Mouse (Mus musculus) intestine, postnatal 0 days (tissue): ENCODE data around the gene Fam234a. TPM values are rescaled to one million over a fixed set of nuclear protein-coding genes. Genes with fewer than 3 reads are reported as not detected.
A peak's percentile ranks its signal among the peaks of the same experiment; 100 is the strongest.
"Not testable (repeated sequence)": the region's sequence is repeated elsewhere in the genome, so short reads cannot be mapped to it uniquely, and the experiment has no call there.

Experiments used
- ATAC-seq: fragments of 200-750 bp; cut with Nextera tagmentation; 2 replicates; pipeline ENCODE4 v1.8.0; 2017; ENCODE audit warnings: mild to moderate bottlenecking, moderate TSS enrichment, moderate library complexity
- H3K27ac ChIP-seq: fragments of 300-500 bp; sonication (generic); 2 replicates; pipeline ENCODE4 v1.5.1; 2014; ENCODE audit warnings: mild to moderate bottlenecking, low read depth, low read length, moderate library complexity
- H3K27me3 ChIP-seq: fragments of 300-500 bp; sonication (generic); replicated peaks from 2 replicates; pipeline ENCODE4 v1.6.1; 2014; ENCODE audit warnings: low read length, mixed read lengths; ENCODE audit not compliant: control insufficient read depth, insufficient read depth
- H3K36me3 ChIP-seq: fragments of 300-500 bp; sonication (generic); 2 replicates; pipeline ENCODE4 v1.6.1; 2014; ENCODE audit warnings: mild to moderate bottlenecking, moderate library complexity; ENCODE audit not compliant: control insufficient read depth, insufficient read depth
- H3K4me1 ChIP-seq: fragments of 300-500 bp; sonication (generic); replicated peaks from 2 replicates; pipeline ENCODE4 v1.6.1; 2014; ENCODE audit warnings: antibody characterized with exemption, low read length, mixed read lengths; ENCODE audit not compliant: control insufficient read depth, insufficient read depth
- H3K4me2 ChIP-seq: fragments of 300-500 bp; sonication (generic); replicated peaks from 2 replicates; pipeline ENCODE4 v1.6.1; 2014; ENCODE audit warnings: low read depth, mild to moderate bottlenecking, moderate library complexity
- H3K4me3 ChIP-seq: fragments of 300-500 bp; sonication (generic); 2 replicates; pipeline ENCODE4 v1.5.1; 2014; ENCODE audit warnings: low read depth, low read length
- H3K9ac ChIP-seq: fragments of 300-500 bp; sonication (generic); 2 replicates; pipeline ENCODE4 v1.6.1; 2014; ENCODE audit warnings: mild to moderate bottlenecking, low read depth, low read length
- H3K9me3 ChIP-seq: fragments of 300-500 bp; sonication (generic); 2 replicates; pipeline ENCODE4 v1.6.1; 2016; ENCODE audit warnings: mixed run types; ENCODE audit not compliant: control insufficient read depth
- CTCF ChIP-seq: sonication (generic); IDR thresholded peaks from 2 replicates; pipeline ENCODE4 v1.5.1; 2016; ENCODE audit warnings: low read depth, mild to moderate bottlenecking, control low read depth, antibody characterized with exemption, moderate library complexity
- WGBS: fragments of 180-500 bp; shearing (Covaris S2); extraction: QIAGEN DNeasy Blood & Tissue Kit; methylation state at CpG from one replicate; pipeline ENCODE4 v1.1.7; 2014; 5-methylcytosine and 5-hydroxymethylcytosine counted together
- polyA plus RNA-seq: library from polyadenylated mRNA; unstranded; fragments of >200 nt; fragmentation: Nextera tagmentation; extraction: Ambion mirVana; gene quantifications from 2 replicates; pipeline ENCODE4 v1.2.1, GENCODE M21; 2015

Gene Fam234a
- polyA plus RNA-seq, 1 experiment from 2014 or later: 113 TPM

- Histone ChIP-seq H3K4me1 (no peaks in the 10 kb centered on the region), H3K9ac (no peak overlapping the region), H3K4me3 (no peak overlapping the region), H3K4me2 (no peak overlapping the region), H3K9me3 (no peaks in the 10 kb centered on the region), H3K27ac (no peak overlapping the region), H3K36me3 (peaks cover 89% of the 10 kb centered on the region), H3K27me3 (no peaks in the 10 kb centered on the region)
- ATAC-seq: no peak
- TF ChIP-seq CTCF: no peak
- 94% methylated on average over 11 of the region's 11 CpGs for WGBS
Measured at GRCm38 (mm10) chr17:26188091-26188805, 55.8 kb downstream of the Fam234a start.

GRCm38 (mm10) chr17:26187592-26187991 is 56.5 kb downstream of the Fam234a start:
- Histone ChIP-seq H3K9ac (no peak overlapping the region), H3K27me3 (no peaks in the 10 kb centered on the region), H3K27ac (no peak overlapping the region; the same call in 1 of the 2 replicates), H3K4me1 (no peaks in the 10 kb centered on the region), H3K4me2 (no peak overlapping the region), H3K9me3 (no peaks in the 10 kb centered on the region), H3K4me3 (no peak overlapping the region), H3K36me3 (peaks cover 89% of the 10 kb centered on the region)
- 98% methylated on average over 5 of the region's 5 CpGs for WGBS
- no peak for ATAC-seq
- no peak for TF ChIP-seq CTCF

DNA sequence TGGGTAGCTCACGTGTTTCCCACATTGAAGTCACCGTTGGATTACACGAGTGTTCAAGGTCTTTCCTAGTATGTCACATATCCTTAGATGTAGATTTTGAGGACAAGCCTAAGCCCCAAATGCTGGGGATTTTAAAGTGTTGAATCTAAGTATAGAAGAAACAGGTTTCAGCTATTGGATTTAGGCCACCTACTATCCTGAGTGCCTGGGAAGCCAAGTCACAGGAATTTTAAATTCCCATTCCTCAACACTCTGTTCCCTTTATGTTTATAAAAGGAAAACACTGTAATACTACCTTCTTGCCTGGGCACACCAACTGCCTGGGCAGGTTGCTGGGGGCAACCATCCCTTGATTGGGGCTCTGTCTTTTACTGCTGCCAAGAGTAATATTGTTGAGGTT is 62.9 kb downstream of the Fam234a start:
- H3K4me2 ChIP-seq: no peak overlapping the region
- no peaks in the 10 kb centered on the region for H3K27me3 ChIP-seq
- TF ChIP-seq CTCF: no peak
- 90% methylated on average over 3 of the region's 3 CpGs for WGBS
- H3K36me3 ChIP-seq: peaks cover 38% of the 10 kb centered on the region
- no peaks in the 10 kb centered on the region for H3K4me1 ChIP-seq
- H3K9me3 ChIP-seq: no peaks in the 10 kb centered on the region
- ATAC-seq: no peak
- H3K9ac ChIP-seq: no peak overlapping the region
- no peak overlapping the region for H3K27ac ChIP-seq
- H3K4me3 ChIP-seq: no peak overlapping the region

DNA sequence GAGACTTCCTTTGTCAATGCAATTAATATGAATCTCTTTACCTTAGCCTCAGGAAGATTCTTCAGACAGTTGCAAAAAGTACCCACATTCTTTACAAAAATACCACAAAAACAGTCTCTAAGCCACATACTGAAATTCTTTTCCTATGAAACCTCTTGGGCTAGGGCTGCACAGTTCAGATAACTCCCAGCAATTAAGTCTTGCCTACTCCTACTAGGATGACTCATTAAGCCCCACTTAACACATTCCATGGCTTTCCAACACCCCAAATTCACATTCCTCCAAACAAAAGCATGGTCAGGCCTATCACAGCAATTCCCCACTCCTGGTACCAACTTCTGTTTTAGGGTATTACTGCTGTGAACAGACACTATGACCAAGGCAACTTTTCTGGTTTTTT is 65.4 kb downstream of the Fam234a start:
- no peak overlapping the region for H3K4me3 ChIP-seq
- H3K9ac ChIP-seq: no peak overlapping the region
- H3K9me3 ChIP-seq: no peaks in the 10 kb centered on the region
- H3K27me3 ChIP-seq: no peaks in the 10 kb centered on the region
- H3K36me3 ChIP-seq: peaks cover 33% of the 10 kb centered on the region
- no peak overlapping the region for H3K4me2 ChIP-seq
- no peaks in the 10 kb centered on the region for H3K4me1 ChIP-seq
- no peak overlapping the region for H3K27ac ChIP-seq
- no peak for ATAC-seq
- TF ChIP-seq CTCF: no peak

DNA sequence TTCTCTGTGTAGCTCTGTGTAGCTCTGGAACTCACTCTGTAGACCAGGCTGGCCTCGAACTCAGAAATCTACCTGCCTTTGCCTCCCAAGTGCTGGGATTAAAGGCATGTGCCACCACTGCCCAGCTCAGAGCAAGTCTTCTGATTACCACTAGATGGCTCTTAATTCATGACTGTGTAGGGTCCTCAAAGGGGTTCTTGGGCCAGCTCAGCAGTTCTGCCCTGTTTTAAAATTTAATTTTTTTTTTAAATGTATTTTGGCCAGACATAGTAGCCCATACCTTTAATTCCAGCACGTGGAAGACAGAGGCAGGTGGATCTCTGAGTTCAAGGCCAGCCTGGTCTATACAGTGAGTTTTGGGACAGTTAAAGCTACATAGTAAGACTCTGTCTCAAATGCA is 68.8 kb downstream of the Fam234a start:
- H3K4me1 ChIP-seq, ATAC-seq, H3K27ac ChIP-seq, H3K27me3 ChIP-seq, H3K4me2 ChIP-seq, H3K9me3 ChIP-seq, H3K4me3 ChIP-seq, H3K9ac ChIP-seq: not testable (repeated sequence)
- TF ChIP-seq CTCF: peak; percentile 36
- H3K36me3 ChIP-seq: peaks cover 20% of the 10 kb centered on the region
- 82% methylated on average over 2 of the region's 2 CpGs for WGBS

DNA sequence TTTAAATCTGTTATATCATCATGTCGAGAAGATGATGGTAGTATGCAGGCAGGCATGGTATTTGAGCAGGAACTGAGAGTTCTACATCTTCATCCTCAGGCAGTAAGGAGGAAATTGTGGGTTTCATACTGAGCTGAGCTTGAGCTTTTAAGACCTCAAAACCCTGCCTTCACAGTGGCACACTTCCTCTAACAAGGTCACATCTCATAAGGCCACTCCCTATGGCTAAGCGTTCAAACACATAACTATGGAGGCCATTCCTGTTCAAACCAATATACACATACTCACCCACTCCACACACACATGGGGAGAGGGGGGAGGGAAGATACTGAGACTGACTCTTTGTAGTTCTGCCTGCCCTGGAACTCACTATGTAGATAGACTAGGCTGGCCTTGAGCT is 76.0 kb downstream of the Fam234a start:
- no peak for ATAC-seq
- Histone ChIP-seq H3K36me3 (no peaks in the 10 kb centered on the region), H3K4me3 (no peak overlapping the region), H3K27ac (no peak overlapping the region), H3K27me3 (no peaks in the 10 kb centered on the region), H3K9me3 (no peaks in the 10 kb centered on the region), H3K4me1 (no peaks in the 10 kb centered on the region), H3K9ac (no peak overlapping the region), H3K4me2 (no peak overlapping the region)
- 65% methylated on average over 2 of the region's 2 CpGs for WGBS
- TF ChIP-seq CTCF: no peak

GRCm38 (mm10) chr17:26162736-26163135 is 81.3 kb downstream of the Fam234a start:
- no peak overlapping the region for H3K27ac ChIP-seq
- no peaks in the 10 kb centered on the region for H3K9me3 ChIP-seq
- no peak for ATAC-seq
- H3K4me1 ChIP-seq: 0 out of 2 replicates have a peak, but pooled peaks cover 3% of the 10 kb centered on the region
- H3K27me3 ChIP-seq: no peaks in the 10 kb centered on the region
- H3K36me3 ChIP-seq: no peaks in the 10 kb centered on the region
- TF ChIP-seq CTCF: no peak
- H3K4me2 ChIP-seq: no peak overlapping the region
- 83% methylated on average over 1 of the region's 1 CpGs for WGBS
- H3K9ac ChIP-seq: no peak overlapping the region
- H3K4me3 ChIP-seq: no peak overlapping the region

Other genes with a start within 250 kb of the Fam234a start
- 32.3 and 37.5 TPM in 2 replicates for gene Rab11fip3, start 174.7 kb downstream of the Fam234a start, polyA plus RNA-seq
- 36.2 and 37.4 TPM in 2 replicates for gene Decr2, start 153.9 kb downstream of the Fam234a start, polyA plus RNA-seq
- 18.5 and 20.4 TPM in 2 replicates for gene Nme4, start 148.6 kb downstream of the Fam234a start, polyA plus RNA-seq
- 26.5 TPM in 2 replicates for gene Tmem8, start 130.9 kb downstream of the Fam234a start, polyA plus RNA-seq
- gene Mrpl28, start 120.7 kb downstream of the Fam234a start, polyA plus RNA-seq: 142 and 143 TPM in 2 replicates
- gene Axin1, start 105.6 kb downstream of the Fam234a start, polyA plus RNA-seq: 9.3 and 9.6 TPM in 2 replicates
- 9.9 and 16.3 TPM in 2 replicates for gene Pdia2, start 45.2 kb downstream of the Fam234a start, polyA plus RNA-seq
- gene Rgs11, start 41.3 kb downstream of the Fam234a start, polyA plus RNA-seq: 1.1 and 1.2 TPM in 2 replicates
- 10.5 and 11.7 TPM in 2 replicates for gene Arhgdig, start 36.5 kb downstream of the Fam234a start, polyA plus RNA-seq
- gene Luc7l, start 8.7 kb upstream of the Fam234a start, polyA plus RNA-seq: 28.1 and 32.7 TPM in 2 replicates
- gene Neurl1b, start 170.6 kb upstream of the Fam234a start, polyA plus RNA-seq: 1.5 TPM in 2 replicates